Mouse (Mus musculus): ENCODE data around the gene Arfgap1.

DNA sequence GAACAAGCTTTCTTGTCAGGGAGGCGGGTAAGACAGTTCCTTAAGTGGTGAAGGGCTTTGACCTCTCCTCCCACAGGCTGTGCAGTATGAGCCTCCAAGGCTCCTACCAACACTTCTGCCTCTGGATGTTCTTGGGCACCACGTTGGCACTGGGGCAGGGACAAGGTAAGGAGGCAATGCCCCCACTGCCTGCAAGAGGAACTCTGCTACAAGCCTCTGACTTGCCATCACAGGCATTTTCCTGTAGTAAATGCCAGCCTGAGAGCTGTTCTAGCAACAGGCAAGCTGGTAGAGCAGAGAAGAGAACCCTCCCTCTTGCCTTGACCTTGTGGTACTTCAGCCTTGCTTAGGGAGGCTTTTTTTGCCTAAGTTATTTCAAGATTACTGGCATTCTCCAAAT is 19.4 kb downstream of the Arfgap1 start, which contains the start of gene Col20a1:
- TF ChIP-seq CTCF (IDR thresholded peaks at IDR 0.05; ENCODE audit: borderline replicate concordance, extremely low read depth, insufficient read depth, insufficient read length) (no peak), POLR2A (IDR thresholded peaks at IDR 0.05; ENCODE audit: borderline replicate concordance, extremely low read depth, insufficient read depth, insufficient read length, poor library complexity, severe bottlenecking) (no peak)
